Mouse (Mus musculus) heart, postnatal 0 days (tissue): ENCODE measurements around the gene Daam1. TPM values are rescaled to one million over a fixed set of nuclear protein-coding genes. Genes with fewer than 3 reads are reported as not detected.

Source experiments
- ATAC-seq: fragments of 200-750 bp; cut with Nextera tagmentation; 2 replicates; pipeline ENCODE4 v1.8.0; 2017; ENCODE audit warnings: low read depth, moderate number of reproducible peaks, moderate library complexity; ENCODE audit not compliant: insufficient read depth
- DNase-seq: peaks from one replicate; pipeline ENCODE4 v3.0.0-alpha.2; 2016; ENCODE audit warnings: low spot score
- H3K27ac ChIP-seq: fragments of 300-500 bp; sonication (generic); 2 replicates; pipeline ENCODE4 v1.5.1; 2014; ENCODE audit warnings: low read depth, mild to moderate bottlenecking
- H3K27me3 ChIP-seq: fragments of 300-500 bp; sonication (generic); 2 replicates; pipeline ENCODE4 v1.6.1; 2014; ENCODE audit warnings: low read length, mixed read lengths; ENCODE audit not compliant: control insufficient read depth, insufficient read depth
- H3K36me3 ChIP-seq: fragments of 300-500 bp; sonication (generic); replicated peaks from 2 replicates; pipeline ENCODE4 v1.6.1; 2014; ENCODE audit warnings: low read length, mixed read lengths; ENCODE audit not compliant: control insufficient read depth, insufficient read depth
- H3K4me1 ChIP-seq: fragments of 300-500 bp; sonication (generic); 2 replicates; pipeline ENCODE4 v1.6.1; 2014; ENCODE audit warnings: antibody characterized with exemption; ENCODE audit not compliant: control insufficient read depth, insufficient read depth
- H3K4me2 ChIP-seq: fragments of 300-500 bp; sonication (generic); 2 replicates; pipeline ENCODE4 v1.6.1; 2014; ENCODE audit warnings: low read depth, mild to moderate bottlenecking, low read length, moderate library complexity
- H3K4me3 ChIP-seq: fragments of 300-500 bp; sonication (generic); 2 replicates; pipeline ENCODE4 v1.5.1; 2014; ENCODE audit warnings: low read depth, low read length
- H3K9ac ChIP-seq: fragments of 300-500 bp; sonication (generic); replicated peaks from 2 replicates; pipeline ENCODE4 v1.6.1; 2014; ENCODE audit warnings: low read depth, low read length, mixed read lengths
- H3K9me3 ChIP-seq: fragments of 300-500 bp; sonication (generic); replicated peaks from 2 replicates; pipeline ENCODE4 v1.6.1; 2016; ENCODE audit warnings: low read length; ENCODE audit not compliant: control insufficient read depth
- CTCF ChIP-seq: IDR thresholded peaks from 2 replicates; pipeline ENCODE4 v1.5.1; 2016; ENCODE audit warnings: antibody characterized with exemption, control low read depth, low read depth
- EP300 ChIP-seq: IDR thresholded peaks from 2 replicates; pipeline ENCODE4 v1.6.1; 2016; ENCODE audit warnings: antibody characterized with exemption, low read depth
- WGBS: fragments of 180-500 bp; shearing (Covaris S2); extraction: QIAGEN DNeasy Blood & Tissue Kit; methylation state at CpG from one replicate; pipeline ENCODE4 v1.1.7; 2014; 5-methylcytosine and 5-hydroxymethylcytosine counted together
- polyA plus RNA-seq: library from polyadenylated mRNA; unstranded; fragments of >200 nt; fragmentation: Nextera tagmentation; extraction: Ambion mirVana; gene quantifications from 2 replicates; pipeline ENCODE4 v1.2.1, GENCODE M21; 2015
- total RNA-seq: library from RNA; depleted of rRNA; stranded (reverse); fragments of >200 nt; gene quantifications from 2 replicates; pipeline ENCODE4 v1.2.3, GENCODE M21; 2014; ENCODE audit warnings: low replicate concordance

Daam1 gene
- total and polyA plus RNA-seq, 2 experiments from 2014 or later = 12.8 to 33.8 TPM

DNA sequence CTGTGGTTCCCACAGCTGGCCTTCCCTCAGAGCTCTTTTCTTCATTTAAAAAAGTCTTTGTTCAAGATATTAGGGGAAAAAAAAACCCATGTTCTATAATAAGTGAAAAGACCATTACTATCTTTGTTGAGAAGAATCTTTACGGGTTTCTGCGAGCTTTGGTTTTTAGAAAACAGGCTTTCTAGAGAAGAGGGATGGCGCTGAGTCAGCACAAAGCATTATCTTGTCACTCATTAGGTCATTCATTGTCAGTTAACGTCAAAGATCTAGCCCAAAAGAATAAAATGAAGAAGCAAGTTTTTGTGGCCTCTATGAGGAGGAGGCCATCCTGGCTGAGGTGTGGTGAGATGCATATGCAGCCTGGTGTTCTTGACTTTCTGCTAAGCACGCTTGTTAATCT, 78.1 kb downstream of the Daam1 start:
- H3K9ac ChIP-seq = no peak overlapping the region
- WGBS = 90% methylated on average over 5 of the region's 5 CpGs
- H3K36me3 ChIP-seq = 0 out of 2 replicates have a peak, but pooled peaks cover 3% of the 10 kb centered on the region
- no peak overlapping the region for H3K4me3 ChIP-seq
- H3K4me2 ChIP-seq = no peak overlapping the region
- H3K4me1 ChIP-seq = peaks cover 40% of the 10 kb centered on the region
- no peak overlapping the region for H3K27ac ChIP-seq
- H3K9me3 ChIP-seq = no peaks in the 10 kb centered on the region
- DNase-seq (no peak), ATAC-seq (no peak)
- H3K27me3 ChIP-seq = no peaks in the 10 kb centered on the region
- TF ChIP-seq EP300 (no peak), CTCF (no peak)

DNA sequence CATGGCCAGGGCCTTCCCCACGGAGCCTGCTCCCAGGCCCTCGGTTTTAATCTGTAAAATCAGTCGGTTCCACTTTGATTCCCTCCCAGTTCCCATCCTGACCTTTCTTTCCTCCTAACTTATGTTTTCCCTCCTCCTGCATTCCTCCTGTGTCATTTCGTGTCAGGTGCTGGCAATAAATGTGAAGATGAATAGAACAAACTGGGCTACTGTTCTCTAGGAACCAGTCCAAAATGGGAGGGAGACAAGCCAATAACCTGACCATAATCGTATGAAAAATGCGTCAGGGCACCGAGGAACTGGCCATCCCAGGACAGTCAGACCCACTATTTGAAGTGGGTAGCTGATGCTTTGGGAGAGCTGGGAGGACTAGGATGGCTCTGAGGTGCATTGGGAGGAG, 79.4 kb downstream of the Daam1 start:
- no peak for DNase-seq
- WGBS = 44% methylated on average over 7 of the region's 7 CpGs
- no peak for ATAC-seq
- Histone ChIP-seq H3K27me3 (no peaks in the 10 kb centered on the region), H3K4me2 (no peak overlapping the region), H3K36me3 (peaks cover 4% of the 10 kb centered on the region; the same call in 1 of the 2 replicates), H3K4me3 (no peak overlapping the region), H3K9me3 (no peaks in the 10 kb centered on the region), H3K9ac (no peak overlapping the region), H3K4me1 (peaks cover 33% of the 10 kb centered on the region), H3K27ac (no peak overlapping the region)
- TF ChIP-seq EP300 (no peak), CTCF (no peak)

DNA sequence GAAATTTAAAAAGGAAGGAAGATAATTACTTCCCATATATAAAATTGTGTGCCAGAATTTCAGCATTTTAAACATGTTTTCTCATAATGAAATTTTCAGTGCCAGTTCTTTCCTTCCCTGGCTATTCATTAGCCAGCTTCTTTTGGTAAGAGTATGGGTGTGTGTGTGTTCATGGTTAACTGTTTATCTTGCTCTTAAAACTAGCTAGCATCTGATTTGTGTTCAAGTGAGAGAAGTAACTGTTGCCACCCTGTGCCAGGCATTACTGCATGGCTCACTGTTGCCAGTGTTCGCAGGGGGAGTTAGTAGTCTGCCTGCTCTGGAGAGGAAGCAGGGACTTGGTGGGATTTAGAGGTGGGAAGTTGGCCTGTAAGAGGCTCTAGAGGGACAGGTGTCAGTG, 81.4 kb downstream of the Daam1 start:
- Histone ChIP-seq H3K36me3 (peaks cover 24% of the 10 kb centered on the region), H3K4me2 (no peak overlapping the region), H3K9ac (no peak overlapping the region), H3K27ac (no peak overlapping the region), H3K9me3 (no peaks in the 10 kb centered on the region), H3K4me1 (peaks cover 16% of the 10 kb centered on the region), H3K27me3 (no peaks in the 10 kb centered on the region), H3K4me3 (no peak overlapping the region)
- TF ChIP-seq EP300 = no peak
- no peak for TF ChIP-seq CTCF
- no peak for ATAC-seq
- 83% methylated on average over 1 of the region's 1 CpGs for WGBS
- DNase-seq = no peak

DNA sequence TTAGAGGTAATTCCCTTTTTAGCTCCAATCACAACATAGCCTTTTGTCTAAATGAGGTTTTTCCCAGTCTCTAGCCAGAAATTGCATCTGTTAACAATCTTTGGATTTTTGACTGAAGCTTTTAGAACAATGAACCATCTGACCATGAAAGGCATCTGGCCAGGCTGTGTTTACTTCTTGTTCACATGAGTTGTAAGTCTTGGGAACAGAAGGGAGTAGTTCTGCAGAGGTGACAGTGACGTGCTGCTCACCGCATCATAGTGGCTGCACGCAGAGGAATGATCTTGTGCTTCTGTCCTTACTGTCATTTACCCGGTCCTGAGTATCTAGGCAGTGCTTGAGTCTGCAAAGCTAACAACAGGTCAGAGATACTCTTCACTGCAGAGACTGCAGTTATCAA, 88.3 kb downstream of the Daam1 start:
- DNase-seq (no peak), ATAC-seq (no peak)
- TF ChIP-seq CTCF (no peak), EP300 (no peak)

DNA sequence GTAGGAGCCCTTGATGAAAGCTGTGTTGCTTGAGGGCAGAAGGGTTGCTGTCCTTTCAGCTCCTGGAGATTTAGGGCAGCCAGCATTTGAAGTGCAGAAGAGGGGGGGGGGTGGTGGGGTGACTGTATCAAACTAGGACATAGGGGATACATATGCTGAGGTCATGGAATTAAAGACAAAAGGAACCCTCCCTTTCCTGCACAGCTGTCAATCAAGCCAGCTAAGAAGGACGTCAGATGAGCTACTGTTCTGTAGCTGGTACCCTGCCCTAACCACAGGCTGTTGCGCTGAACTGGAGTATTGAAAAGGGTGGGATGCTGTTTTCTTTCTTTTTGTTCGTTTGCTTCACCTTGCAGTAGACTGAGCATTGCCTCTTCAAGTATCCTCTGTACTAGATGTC, 89.1 kb downstream of the Daam1 start:
- DNase-seq (no peak), ATAC-seq (no peak)
- TF ChIP-seq CTCF (no peak), EP300 (no peak)
- Histone ChIP-seq H3K36me3 (peaks cover 45% of the 10 kb centered on the region), H3K9ac (no peak overlapping the region), H3K27ac (0 out of 2 replicates have a peak overlapping the region, but pooled peaks have one; percentile 13), H3K4me3 (no peak overlapping the region), H3K4me1 (peaks cover 21% of the 10 kb centered on the region), H3K9me3 (no peaks in the 10 kb centered on the region), H3K27me3 (no peaks in the 10 kb centered on the region), H3K4me2 (no peak overlapping the region)
- 61% methylated on average over 3 of the region's 3 CpGs for WGBS

More for the DNA sequence above, 88.3 kb downstream of the Daam1 start:
- no peak overlapping the region for H3K27ac ChIP-seq
- no peak overlapping the region for H3K4me2 ChIP-seq
- H3K27me3 ChIP-seq = no peaks in the 10 kb centered on the region
- 27% methylated on average over 4 of the region's 4 CpGs for WGBS
- H3K4me3 ChIP-seq = no peak overlapping the region
- H3K9me3 ChIP-seq = no peaks in the 10 kb centered on the region
- H3K4me1 ChIP-seq = peaks cover 21% of the 10 kb centered on the region
- H3K36me3 ChIP-seq = peaks cover 45% of the 10 kb centered on the region
- H3K9ac ChIP-seq = no peak overlapping the region

DNA sequence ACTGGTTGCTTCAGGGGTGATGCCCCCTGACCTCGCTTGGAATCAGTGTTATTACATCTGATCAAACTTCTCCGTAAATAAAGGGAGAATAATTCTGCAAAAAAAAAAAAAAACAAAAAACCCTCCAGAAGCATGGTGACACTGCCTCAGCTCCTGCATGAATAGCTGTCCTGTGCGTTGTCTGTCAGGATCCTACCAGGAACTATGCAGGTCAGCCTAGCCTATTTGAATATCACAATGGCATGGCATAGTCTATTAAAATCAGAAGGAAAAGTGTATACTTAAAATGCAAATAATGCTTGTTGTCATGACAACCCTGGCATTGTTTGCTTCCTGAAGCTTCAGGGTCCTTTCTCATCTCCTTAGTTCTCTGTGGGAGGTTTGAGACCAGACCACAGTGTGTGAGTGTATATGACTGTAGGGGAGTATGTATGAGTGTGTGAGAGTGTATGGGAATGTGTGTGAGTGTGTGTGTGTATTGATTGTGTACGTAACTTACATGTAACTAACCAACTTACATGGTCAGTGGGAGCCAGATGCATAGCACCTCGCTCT, 92.0 kb downstream of the Daam1 start:
- H3K27me3 ChIP-seq = no peaks in the 10 kb centered on the region
- H3K4me3 ChIP-seq = no peak overlapping the region
- WGBS = 80% methylated on average over 5 of the region's 5 CpGs
- no peak overlapping the region for H3K4me2 ChIP-seq
- H3K36me3 ChIP-seq = 0 out of 2 replicates have a peak, but pooled peaks cover 17% of the 10 kb centered on the region
- no peaks in the 10 kb centered on the region for H3K9me3 ChIP-seq
- no peak for DNase-seq
- ATAC-seq = no peak
- H3K9ac ChIP-seq = no peak overlapping the region
- peaks cover 38% of the 10 kb centered on the region for H3K4me1 ChIP-seq
- no peak for TF ChIP-seq CTCF
- TF ChIP-seq EP300 = no peak
- no peak overlapping the region for H3K27ac ChIP-seq
